ENCODE assay signal across 33 mouse cellular contexts in the genomic region with DNA sequence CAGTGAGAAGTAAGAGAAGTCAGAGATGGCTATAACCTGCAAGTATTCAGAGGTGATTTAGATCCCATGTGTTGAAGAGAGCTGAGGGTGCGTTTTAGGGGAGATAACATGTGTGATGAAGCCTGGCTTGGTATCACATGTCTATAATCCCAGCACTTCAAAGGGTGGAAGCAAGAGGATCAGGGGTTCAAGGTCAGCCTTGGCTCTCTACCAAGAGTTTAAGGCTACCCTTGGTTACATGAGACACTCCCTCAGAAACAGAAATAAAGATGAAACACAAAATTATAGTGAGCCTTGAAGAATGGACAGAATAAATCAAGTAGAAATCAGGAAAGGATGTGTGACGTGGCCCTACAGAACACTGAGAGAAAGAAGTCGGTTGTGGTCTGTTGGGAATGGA. TPM values are rescaled to one million over a fixed set of nuclear protein-coding genes. Genes with fewer than 3 reads are reported as not detected.
"Had no signal": no experiment of that assay in that cellular context is flagged by ENCODE, and none has a peak within 500 bp of the region (broad histone marks: within the 10 kb centered on the region; RNA-seq: fewer than 3 reads in every experiment).

No protein-coding gene starts in this region.

- DNase-seq: heart, postnatal 10 days; heart, postnatal 14 days; heart, postnatal 36 days; heart, postnatal 4 days; kidney, adult 11 months; kidney, adult 18-20 months; kidney, adult 2 months; kidney, adult 8-10 months; kidney, adult 9 months; kidney, postnatal 10 days; kidney, postnatal 14 days; kidney, postnatal 25 days; kidney, postnatal 36 days; kidney, postnatal 4 days; layer of hippocampus, adult 9-11 months; layer of hippocampus, postnatal 36 days had no signal

RNA-seq across cellular contexts. Expression of a gene that starts 7.3 kb away (rescaled TPM):
- total RNA-seq: heart, postnatal 10 days; heart, postnatal 14 days; heart, postnatal 25 days; heart, postnatal 36 days; heart, postnatal 4 days; hematopoietic stem cell, adult 5-6 weeks; layer of hippocampus, adult 18-20 months; layer of hippocampus, adult 2 months; layer of hippocampus, adult 8-10 months; layer of hippocampus, postnatal 10 days; layer of hippocampus, postnatal 14 days; layer of hippocampus, postnatal 25 days; layer of hippocampus, postnatal 36 days; left cerebral cortex, adult 18-20 months; left cerebral cortex, adult 2 months had no signal
- polyA plus RNA-seq: hindbrain, embryonic 11.5 days; hindbrain, embryonic 12.5 days; hindbrain, embryonic 14.5 days; hindbrain, embryonic 16.5 days; inflammation-experienced regulatory T-cells, adult 6 months; kidney, adult 2 months; kidney, embryonic 14.5 days; kidney, postnatal 0 days had no signal
